Mouse (Mus musculus): ENCODE measurements around the gene Rbpj. TPM values are rescaled to one million over a fixed set of nuclear protein-coding genes. Genes with fewer than 3 reads are reported as not detected.

Gene Rbpj
- polyA plus RNA-seq, 1 experiment: 13.4 TPM

DNA sequence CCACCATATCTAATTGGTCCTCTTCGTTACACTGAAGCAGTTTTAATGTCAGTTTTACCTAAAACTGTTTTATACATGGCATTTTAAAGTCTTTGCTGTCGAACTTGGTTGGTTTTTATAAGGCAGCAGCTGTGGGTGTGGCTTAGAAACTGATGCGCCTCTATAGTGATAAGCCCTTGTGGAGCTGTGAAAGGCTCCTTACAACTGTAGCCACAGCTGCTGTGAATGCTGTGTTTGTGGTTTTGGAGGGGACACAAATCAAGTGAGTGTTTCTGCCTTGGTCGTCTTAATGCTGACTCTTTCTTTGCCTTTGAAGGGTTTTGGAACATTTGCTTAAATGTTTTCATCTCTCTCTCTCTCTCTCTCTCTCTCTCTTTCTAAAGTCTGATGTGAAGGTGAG lies 139.5 kb downstream of the Rbpj start:
- Histone ChIP-seq H3K4me1 (ENCODE audit: control insufficient read depth, insufficient read depth, low read length) (peaks cover 10% of the 10 kb centered on the region), H3K27ac (ENCODE audit: insufficient read depth, low read depth, low read length) (no peak overlapping the region), H3K27me3 (replicated peaks; ENCODE audit: control insufficient read depth, insufficient read depth, low read length) (no peaks in the 10 kb centered on the region), H3K4me3 (ENCODE audit: insufficient read depth, low read depth, low read length) (no peak overlapping the region), H3K36me3 (ENCODE audit: control insufficient read depth, insufficient read depth, low read length) (no peaks in the 10 kb centered on the region)
- 89% methylated on average over 4 of the region's 4 CpGs for WGBS
- TF ChIP-seq CTCF (conservative IDR thresholded peaks at IDR 0.05; ENCODE audit: insufficient read depth, insufficient read length, low read depth, low read length): no peak
- no peak for TF ChIP-seq POLR2A (IDR thresholded peaks at IDR 0.05; ENCODE audit: low read depth, low read length)
- DNase-seq: no peak

DNA sequence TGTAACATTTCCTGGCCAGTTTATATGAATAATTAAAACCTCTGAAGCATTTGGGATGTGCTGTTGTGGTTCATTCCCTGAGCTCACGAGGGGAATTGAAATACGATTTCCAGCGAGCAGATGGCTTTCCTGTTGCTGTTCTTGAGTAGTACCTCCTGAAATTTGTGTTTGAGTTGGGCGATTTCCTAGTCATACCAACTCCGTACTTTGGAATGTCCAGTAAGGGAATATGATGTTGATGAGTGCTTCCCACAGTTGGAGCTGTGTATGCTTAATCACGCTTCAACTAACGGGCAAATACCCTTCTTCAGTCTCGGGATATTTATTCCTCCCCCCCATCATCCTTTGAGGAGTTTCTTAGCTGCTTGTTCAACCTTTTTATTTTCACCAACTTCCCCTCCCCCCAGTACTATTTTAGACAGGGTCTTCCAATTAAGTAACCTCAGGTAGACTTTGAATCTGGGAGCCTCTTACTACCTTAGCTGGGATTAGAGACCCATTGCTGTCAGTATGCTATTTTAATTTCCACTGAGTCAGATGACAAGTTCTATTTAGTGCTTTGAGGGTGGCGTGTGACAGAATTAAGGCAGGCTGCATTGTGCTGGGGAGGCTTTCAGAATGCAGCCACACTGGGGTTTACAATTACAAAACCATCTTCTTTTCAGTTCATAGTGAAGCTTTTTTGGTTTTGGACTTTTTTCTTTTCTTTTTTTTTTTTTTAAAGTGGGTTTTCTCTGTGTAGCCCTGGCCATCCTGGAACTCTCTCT lies 141.5 kb downstream of the Rbpj start:
- TF ChIP-seq CTCF (conservative IDR thresholded peaks at IDR 0.05; ENCODE audit: insufficient read depth, insufficient read length, low read depth, low read length) (no peak), POLR2A (IDR thresholded peaks at IDR 0.05; ENCODE audit: low read depth, low read length) (no peak)
- no peaks in the 10 kb centered on the region for H3K27me3 ChIP-seq (replicated peaks; ENCODE audit: control insufficient read depth, insufficient read depth, low read length)
- H3K27ac ChIP-seq (ENCODE audit: insufficient read depth, low read depth, low read length): no peak overlapping the region
- H3K4me3 ChIP-seq (ENCODE audit: insufficient read depth, low read depth, low read length): no peak overlapping the region
- H3K36me3 ChIP-seq (ENCODE audit: control insufficient read depth, insufficient read depth, low read length): no peaks in the 10 kb centered on the region
- no peak for DNase-seq
- 35% methylated on average over 9 of the region's 9 CpGs for WGBS
- peaks cover 2% of the 10 kb centered on the region for H3K4me1 ChIP-seq (ENCODE audit: control insufficient read depth, insufficient read depth, low read length)

DNA sequence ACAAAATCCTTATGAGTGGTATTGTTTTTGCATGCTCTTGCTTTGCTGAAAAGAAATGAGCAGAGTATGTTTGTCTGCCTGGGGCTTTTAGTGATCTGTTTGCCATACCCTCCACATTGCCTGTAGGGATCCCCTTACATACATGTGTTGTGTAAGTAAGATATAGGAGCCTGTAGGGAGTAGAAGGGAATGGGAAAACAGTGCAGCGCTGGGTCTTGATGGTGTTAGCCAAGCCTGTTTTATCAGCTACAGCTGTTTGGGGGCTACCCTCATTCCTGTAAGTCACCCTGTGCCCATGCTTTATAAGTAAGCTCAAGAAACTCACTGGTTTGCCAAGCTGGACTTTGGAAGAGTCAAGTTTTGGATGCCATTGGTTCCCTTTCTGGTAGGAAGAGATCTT lies 152.9 kb downstream of the Rbpj start:
- H3K4me1 ChIP-seq (ENCODE audit: control insufficient read depth, insufficient read depth, low read length): peaks cover 6% of the 10 kb centered on the region; the same call in 1 of the 2 replicates
- H3K27me3 ChIP-seq (replicated peaks; ENCODE audit: control insufficient read depth, insufficient read depth, low read length): no peaks in the 10 kb centered on the region
- no peak for DNase-seq
- 83% methylated on average over 1 of the region's 1 CpGs for WGBS
- TF ChIP-seq CTCF (conservative IDR thresholded peaks at IDR 0.05; ENCODE audit: insufficient read depth, insufficient read length, low read depth, low read length) (no peak), POLR2A (IDR thresholded peaks at IDR 0.05; ENCODE audit: low read depth, low read length) (no peak)
- no peak overlapping the region for H3K27ac ChIP-seq (ENCODE audit: insufficient read depth, low read depth, low read length)
- H3K4me3 ChIP-seq (ENCODE audit: insufficient read depth, low read depth, low read length): no peak overlapping the region
- H3K36me3 ChIP-seq (ENCODE audit: control insufficient read depth, insufficient read depth, low read length): no peaks in the 10 kb centered on the region

DNA sequence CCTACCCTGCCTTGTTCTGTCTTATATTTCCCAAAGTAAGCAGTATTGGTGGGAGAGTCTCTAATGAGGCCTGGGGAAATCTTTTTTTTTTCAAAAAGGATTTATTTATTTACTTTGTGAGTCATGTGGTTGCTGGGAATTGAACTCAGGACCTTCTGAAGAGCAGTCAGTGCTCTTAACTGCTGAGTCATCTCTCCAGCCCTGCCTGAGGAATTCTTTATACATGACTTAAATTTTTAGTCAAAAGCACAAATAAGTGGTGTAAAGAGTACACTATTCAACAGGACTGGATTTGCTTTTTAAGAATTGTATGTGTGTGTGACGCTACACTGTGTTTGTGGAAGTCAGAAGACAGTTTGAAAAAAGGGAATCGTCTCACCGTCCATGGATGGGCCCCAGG lies 166.1 kb downstream of the Rbpj start:
- WGBS: 71% methylated on average over 3 of the region's 3 CpGs
- Histone ChIP-seq H3K36me3 (ENCODE audit: control insufficient read depth, insufficient read depth, low read length) (no peaks in the 10 kb centered on the region), H3K27me3 (replicated peaks; ENCODE audit: control insufficient read depth, insufficient read depth, low read length) (no peaks in the 10 kb centered on the region), H3K27ac (ENCODE audit: insufficient read depth, low read depth, low read length) (no peak overlapping the region), H3K4me3 (ENCODE audit: insufficient read depth, low read depth, low read length) (no peak overlapping the region), H3K4me1 (ENCODE audit: control insufficient read depth, insufficient read depth, low read length) (no peaks in the 10 kb centered on the region)
- DNase-seq: no peak
- TF ChIP-seq POLR2A (IDR thresholded peaks at IDR 0.05; ENCODE audit: low read depth, low read length) (no peak), CTCF (conservative IDR thresholded peaks at IDR 0.05; ENCODE audit: insufficient read depth, insufficient read length, low read depth, low read length) (no peak)

GRCm38 (mm10) chr5:53636795-53637194 lies 170.8 kb downstream of the Rbpj start:
- DNase-seq: no peak
- H3K4me3 ChIP-seq (ENCODE audit: insufficient read depth, low read depth, low read length): no peak overlapping the region
- H3K27me3 ChIP-seq (replicated peaks; ENCODE audit: control insufficient read depth, insufficient read depth, low read length): no peaks in the 10 kb centered on the region
- H3K36me3 ChIP-seq (ENCODE audit: control insufficient read depth, insufficient read depth, low read length): no peaks in the 10 kb centered on the region
- H3K27ac ChIP-seq (ENCODE audit: insufficient read depth, low read depth, low read length): no peak overlapping the region
- H3K4me1 ChIP-seq (ENCODE audit: control insufficient read depth, insufficient read depth, low read length): no peaks in the 10 kb centered on the region
- no peak for TF ChIP-seq POLR2A (IDR thresholded peaks at IDR 0.05; ENCODE audit: low read depth, low read length)
- no peak for TF ChIP-seq CTCF (conservative IDR thresholded peaks at IDR 0.05; ENCODE audit: insufficient read depth, insufficient read length, low read depth, low read length)
- WGBS: 34% methylated on average over 3 of the region's 3 CpGs

- no peak overlapping the region for H3K27ac ChIP-seq (ENCODE audit: insufficient read depth, low read depth, low read length)
These were observed 171.3 kb downstream of the Rbpj start for GRCm38 (mm10) chr5:53637206-53637605.

GRCm38 (mm10) chr5:53638647-53639046 lies 172.7 kb downstream of the Rbpj start:
- Histone ChIP-seq H3K36me3 (ENCODE audit: control insufficient read depth, insufficient read depth, low read length) (no peaks in the 10 kb centered on the region), H3K4me3 (ENCODE audit: insufficient read depth, low read depth, low read length) (no peak overlapping the region), H3K27ac (ENCODE audit: insufficient read depth, low read depth, low read length) (no peak overlapping the region), H3K27me3 (replicated peaks; ENCODE audit: control insufficient read depth, insufficient read depth, low read length) (no peaks in the 10 kb centered on the region), H3K4me1 (ENCODE audit: control insufficient read depth, insufficient read depth, low read length) (no peaks in the 10 kb centered on the region)
- DNase-seq: peak; percentile 41
- TF ChIP-seq CTCF (conservative IDR thresholded peaks at IDR 0.05; ENCODE audit: insufficient read depth, insufficient read length, low read depth, low read length) (0 out of 2 replicates have a peak, but pooled peaks have one; percentile 4), POLR2A (IDR thresholded peaks at IDR 0.05; ENCODE audit: low read depth, low read length) (no peak)
- 66% methylated on average over 3 of the region's 3 CpGs for WGBS

More at GRCm38 (mm10) chr5:53637206-53637605, 171.3 kb downstream of the Rbpj start:
- 92% methylated on average over 3 of the region's 3 CpGs for WGBS
- Histone ChIP-seq H3K4me1 (ENCODE audit: control insufficient read depth, insufficient read depth, low read length) (no peaks in the 10 kb centered on the region), H3K27me3 (replicated peaks; ENCODE audit: control insufficient read depth, insufficient read depth, low read length) (no peaks in the 10 kb centered on the region), H3K36me3 (ENCODE audit: control insufficient read depth, insufficient read depth, low read length) (no peaks in the 10 kb centered on the region), H3K4me3 (ENCODE audit: insufficient read depth, low read depth, low read length) (no peak overlapping the region)
- no peak for TF ChIP-seq POLR2A (IDR thresholded peaks at IDR 0.05; ENCODE audit: low read depth, low read length)
- TF ChIP-seq CTCF (conservative IDR thresholded peaks at IDR 0.05; ENCODE audit: insufficient read depth, insufficient read length, low read depth, low read length): no peak
- DNase-seq: no peak

Measured in kidney, adult 2 months (tissue).